Mouse (Mus musculus): Measurements from ENCODE around the gene Mst1.

The Mst1 gene

DNA sequence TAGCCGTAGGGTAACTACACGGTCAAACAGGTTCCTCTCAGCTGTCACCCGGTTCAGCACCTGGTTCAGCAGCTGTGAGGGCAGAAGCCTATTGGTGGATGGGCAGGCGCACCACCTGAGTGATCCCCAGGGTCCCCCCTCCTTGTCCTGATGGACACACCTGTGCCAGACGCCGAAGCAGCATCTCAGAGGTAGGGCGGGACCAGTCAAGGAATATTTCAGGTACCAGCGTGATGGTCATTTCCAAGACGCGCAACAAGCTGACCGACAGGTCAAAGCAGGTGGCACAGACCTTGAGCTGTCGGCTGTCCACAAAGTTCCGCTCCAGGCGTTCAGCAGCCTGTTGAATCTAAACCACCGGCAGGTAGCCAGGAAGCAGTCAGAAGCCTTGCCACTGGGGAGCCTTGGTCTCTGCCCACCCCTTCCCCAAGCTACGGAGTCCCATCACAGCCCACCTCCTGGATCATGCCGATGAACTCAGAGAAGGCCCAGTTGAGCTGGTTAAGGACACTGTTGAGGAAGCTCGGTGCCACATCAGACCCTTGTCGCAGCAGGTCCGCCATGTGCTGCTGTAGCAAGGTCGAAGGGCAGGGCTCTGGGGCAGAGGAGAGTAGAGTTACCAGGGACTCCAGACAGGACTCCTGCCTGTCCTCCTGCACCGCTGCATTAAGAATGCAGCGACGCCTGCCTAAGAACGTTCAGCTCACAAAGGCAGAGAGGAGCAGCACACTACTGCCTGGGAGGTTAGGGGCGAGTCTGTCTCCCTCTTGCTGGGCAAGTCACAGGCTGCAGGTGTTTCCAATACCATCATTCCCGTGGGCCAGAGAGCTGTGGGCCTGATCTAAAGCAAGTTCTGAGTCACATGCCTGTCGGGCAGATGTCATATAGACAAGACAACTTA lies 23.6 kb upstream of the Mst1 start:
- no peak for DNase-seq (ENCODE audit: low read depth, low spot score)

DNA sequence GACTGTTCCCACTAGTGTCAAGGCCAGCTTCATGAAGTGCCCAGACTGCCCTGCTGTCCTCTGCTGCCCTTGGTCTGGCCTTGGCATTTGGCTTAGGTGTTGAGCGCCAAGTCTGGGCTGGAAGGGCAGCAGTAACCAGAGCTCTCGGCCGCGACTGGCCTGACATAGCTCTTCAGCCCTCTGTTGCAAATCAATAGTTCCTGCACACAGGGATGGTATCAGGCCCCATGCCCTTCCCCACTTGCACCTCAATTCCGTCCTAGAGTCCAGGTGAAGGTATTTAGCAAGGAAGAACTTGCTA lies 23.0 kb upstream of the Mst1 start:
- DNase-seq (ENCODE audit: low read depth, low spot score): no peak

DNA sequence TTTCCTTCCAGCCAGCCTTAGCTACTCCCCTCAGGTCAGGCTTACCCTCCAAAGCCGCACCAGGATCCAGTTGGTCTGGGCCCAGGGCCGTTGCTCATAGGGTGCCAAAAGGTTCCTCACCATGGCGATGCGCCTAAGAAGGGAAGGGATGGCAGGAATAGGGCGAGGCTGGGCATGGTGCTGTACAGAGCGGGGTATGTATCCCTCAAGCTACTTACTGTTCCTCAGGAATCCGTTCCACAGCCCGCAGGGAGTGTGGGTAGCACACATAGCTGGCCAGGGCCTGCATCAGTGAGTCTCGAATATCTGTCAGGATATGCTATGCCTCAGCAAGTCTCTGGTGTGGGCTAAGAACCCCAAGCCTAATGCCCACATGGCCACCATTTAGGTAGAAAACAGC lies 21.9 kb upstream of the Mst1 start:
- DNase-seq (ENCODE audit: low read depth, low spot score): no peak

DNA sequence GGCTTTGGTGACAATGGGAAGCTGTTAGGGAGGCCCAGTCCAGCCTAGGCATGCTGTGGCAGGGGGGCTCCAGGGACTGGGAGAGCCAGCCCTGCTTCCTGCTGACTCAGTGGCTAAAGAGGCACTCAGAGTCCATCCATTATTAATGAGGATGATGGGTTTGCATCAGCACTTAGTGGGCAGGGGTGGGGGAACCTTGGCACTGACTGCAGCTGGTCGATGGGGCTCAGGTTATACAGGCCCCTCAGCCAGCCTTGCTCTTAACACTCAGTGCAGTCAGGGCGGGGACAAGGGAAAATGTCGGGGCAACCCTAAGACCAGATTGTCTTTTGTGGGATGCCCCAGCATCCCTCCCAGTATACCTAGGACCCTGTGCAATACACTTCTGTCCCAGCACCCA lies 18.1 kb upstream of the Mst1 start:
- no peak for DNase-seq (ENCODE audit: low read depth, low spot score)

DNA sequence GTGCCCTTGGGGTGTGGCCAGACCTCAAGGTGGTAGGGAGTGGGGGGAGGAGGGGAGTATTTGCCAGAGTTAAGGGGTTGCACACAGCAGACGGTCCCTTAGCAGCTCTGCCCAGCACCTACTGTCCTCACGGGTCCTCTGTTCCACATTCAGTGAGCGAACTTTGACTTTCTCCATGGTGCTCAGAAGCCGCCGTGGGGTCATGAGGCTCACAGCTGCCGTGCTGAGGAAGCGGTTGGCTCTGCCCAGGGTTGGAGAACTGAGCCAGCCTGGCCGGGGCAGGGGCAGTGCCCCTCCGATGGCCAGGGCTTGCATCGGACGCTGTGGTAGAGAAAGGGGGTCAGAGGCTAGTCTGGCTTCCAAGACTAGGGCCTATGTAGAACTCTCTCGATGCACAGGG lies 16.9 kb upstream of the Mst1 start:
- no peak for DNase-seq (ENCODE audit: low read depth, low spot score)

DNA sequence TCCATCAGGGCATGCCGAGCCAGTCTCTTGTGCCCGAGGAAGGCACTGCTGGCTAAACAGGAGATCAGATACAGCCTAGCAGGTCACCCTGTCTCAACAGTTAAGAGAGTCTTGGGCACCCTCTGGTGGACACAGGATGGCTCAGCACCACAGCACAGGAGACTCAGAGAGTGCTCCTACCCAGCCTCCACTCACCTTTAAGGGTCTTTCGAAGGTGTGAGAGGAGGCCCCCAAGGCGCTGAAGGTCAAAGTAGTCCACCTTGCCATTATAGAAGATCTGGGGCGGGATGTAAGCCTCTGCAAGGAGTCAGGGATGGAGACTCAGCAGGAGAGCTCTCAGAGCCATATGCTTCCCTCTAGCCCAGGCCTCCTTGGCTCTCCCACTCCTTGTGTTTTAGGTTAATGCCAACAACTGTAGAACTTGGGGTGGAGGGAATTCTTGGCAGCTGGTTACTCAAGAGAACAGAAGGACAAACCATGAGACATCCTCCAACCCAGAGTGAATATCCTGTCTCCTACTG lies 14.7 kb upstream of the Mst1 start:
- peak; percentile 43 for DNase-seq (ENCODE audit: low read depth, low spot score)

DNA sequence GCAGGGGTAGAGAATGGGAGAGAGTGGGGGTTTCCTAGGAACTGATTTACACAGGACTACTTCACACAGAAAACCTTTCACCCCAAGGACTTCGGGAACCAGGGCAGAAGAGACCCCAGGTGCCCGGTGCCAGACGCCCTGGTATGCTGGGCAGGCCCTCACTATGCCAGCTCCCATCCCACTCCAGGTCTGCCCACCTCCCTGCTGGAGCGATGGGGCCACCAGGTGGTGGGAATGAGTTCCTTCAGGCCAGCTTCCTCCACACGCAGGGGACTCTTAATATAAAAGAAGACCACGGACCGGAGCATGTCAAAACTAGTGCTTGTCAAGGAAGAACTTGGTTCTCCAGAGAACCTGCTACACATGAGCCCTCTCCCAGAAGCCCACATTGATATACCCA lies 13.0 kb upstream of the Mst1 start:
- no peak for DNase-seq (ENCODE audit: low read depth, low spot score)

DNA sequence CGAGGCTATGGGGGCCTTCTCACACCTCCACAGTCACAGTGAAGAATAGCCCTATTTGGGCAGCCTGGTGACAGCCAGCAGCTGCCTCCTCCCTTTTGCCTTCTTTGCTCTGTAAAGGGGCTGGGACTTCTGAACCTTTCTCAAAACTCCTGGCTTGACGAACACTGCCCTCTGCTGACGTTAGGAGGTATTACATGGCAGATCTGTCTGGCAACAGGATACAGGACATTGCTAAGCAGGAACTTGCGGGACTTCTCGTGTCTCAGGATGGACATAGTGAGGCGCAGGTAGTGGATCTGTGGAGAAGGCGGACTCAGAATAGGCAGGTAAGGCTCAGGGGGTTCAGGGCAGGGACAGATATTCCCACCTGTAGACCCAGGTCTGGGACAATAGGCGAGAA lies 12.3 kb upstream of the Mst1 start:
- DNase-seq (ENCODE audit: low read depth, low spot score): peak; percentile 80

DNA sequence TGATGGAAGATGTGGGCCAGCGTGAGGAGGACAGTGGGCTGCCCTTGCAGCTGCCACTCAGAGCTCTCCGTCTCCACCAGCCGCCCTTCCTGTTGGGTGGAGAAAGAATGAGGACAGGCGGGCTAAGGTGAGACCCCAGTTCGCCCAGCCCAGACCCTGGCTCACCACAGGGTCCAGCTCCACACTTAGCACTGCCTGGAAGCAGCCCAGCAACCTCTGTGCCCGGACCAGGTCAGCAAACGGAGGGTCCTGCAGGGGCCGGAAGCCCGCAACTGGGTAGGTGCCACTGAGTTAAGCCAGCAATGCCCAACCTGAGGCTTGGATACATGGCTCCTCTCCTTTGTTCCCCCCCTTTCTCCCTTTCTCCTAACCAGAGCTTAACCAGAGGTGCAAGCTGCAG lies 11.2 kb upstream of the Mst1 start:
- no peak for DNase-seq (ENCODE audit: low read depth, low spot score)

DNA sequence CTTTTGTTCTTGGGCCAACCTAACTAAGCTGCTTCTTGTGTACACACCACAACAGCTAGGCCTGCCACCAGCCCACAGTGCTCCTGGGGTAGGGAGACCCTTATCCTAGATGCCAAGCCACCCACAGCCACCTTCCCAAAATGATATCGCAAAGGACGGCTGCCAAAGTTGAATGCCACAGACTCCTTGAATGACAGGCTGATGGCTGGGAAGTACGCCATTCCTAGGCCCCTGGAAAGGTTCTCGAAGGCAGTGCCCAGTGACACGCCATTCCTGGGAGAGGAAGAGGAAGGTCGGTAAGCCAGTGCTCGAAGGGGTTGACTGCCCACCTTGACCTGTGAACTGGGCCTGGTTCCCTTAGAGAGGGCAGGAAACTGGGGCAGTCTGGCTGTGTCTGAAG lies 10.7 kb upstream of the Mst1 start:
- no peak for DNase-seq (ENCODE audit: low read depth, low spot score)

DNA sequence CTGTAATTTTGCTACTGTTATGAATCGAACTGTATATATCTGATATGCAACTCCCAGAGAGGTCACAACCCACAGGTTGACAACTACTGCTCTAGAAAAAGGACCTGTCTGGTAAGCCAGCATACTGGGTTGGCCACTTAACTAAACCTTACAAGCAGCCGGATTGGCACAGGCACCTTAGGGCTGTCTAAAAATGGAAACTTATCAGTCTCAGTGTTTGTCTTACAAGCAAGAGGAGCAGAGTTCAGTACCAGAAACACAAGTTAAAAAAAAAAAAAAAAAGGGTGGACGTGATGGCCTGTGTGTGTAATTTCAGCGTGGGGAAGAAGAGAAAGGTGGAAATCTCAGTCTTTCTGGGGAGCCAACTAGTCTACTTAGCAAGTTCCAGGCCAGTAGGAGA lies 8.4 kb upstream of the Mst1 start:
- DNase-seq (ENCODE audit: low read depth, low spot score): no peak

DNA sequence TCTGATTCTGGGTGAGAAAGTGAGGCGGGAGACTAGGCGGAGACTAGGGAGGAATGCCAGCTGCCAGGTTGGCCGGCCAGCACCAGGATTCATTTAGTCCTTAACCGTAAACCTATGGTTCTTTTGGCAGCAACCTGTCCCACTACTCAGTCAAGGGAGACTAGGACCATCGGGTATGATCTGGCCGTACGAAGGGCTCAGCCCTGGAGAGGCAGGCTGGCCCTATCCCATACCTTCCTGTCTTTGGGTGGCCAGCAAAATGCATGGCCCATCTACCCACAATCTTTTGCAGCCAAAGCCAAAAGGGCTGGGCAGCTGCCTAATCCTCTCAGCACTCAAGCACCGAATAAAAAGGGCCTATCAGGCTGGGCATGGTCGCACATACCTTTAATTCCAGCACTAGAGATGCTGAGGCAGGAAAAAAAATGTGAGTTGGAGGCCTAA lies 7.7 kb upstream of the Mst1 start:
- no peak for DNase-seq (ENCODE audit: low read depth, low spot score)

DNA sequence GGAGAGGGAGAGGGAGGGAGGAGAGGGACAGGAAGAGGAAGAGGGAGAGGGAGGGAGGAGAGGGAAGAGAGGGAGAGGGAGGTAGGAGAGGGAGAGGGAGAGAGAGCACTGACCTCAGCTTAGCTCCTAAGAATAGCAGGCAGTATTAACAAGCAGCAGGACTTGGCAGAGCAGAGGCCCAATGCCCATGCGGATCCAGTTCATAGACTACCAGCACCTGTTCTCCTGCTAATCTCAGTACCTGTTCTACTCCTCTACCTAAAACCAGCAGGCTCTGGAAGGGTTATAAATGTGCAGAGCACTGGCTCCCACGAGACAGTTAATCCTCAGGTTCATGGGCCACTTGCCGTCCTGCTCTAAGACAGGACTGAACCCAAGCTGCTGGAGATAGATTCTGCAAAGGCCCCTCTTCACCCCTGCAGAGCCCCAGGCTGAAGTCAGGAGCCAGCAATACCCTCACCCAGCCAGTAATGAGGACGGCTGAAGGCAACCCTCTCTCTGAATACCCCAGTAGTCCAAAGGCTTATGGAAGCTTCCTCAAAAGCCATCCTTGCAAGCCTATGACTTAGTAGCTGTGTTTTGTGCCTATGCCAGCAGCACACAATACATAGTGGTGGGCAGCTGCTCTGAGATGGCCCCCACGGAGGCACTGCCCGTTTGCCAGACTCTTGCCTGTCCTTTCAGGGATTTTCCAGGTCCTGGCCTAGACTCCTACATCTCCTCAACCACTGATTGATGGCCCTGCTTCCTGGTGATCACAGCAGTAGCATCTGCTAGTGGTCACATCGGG lies 6.9 kb upstream of the Mst1 start:
- no peak for DNase-seq (ENCODE audit: low read depth, low spot score)

DNA sequence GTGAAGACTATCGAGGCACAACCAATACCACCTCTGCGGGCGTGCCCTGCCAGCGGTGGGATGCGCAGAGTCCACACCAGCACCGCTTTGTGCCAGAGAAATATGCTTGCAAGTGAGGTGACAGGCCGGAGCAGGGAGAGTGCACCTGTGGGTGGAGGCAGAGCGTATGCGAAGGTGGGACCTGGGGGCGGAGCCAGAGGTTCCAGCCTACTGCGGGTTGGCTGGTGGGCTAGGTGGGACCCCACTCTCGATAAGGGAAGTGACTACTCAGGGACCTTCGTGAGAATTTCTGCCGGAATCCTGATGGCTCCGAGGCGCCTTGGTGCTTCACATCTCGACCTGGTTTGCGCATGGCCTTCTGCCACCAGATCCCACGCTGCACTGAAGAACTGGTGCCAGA lies 2.3 kb downstream of the Mst1 start:
- DNase-seq (ENCODE audit: low read depth, low spot score): no peak

DNA sequence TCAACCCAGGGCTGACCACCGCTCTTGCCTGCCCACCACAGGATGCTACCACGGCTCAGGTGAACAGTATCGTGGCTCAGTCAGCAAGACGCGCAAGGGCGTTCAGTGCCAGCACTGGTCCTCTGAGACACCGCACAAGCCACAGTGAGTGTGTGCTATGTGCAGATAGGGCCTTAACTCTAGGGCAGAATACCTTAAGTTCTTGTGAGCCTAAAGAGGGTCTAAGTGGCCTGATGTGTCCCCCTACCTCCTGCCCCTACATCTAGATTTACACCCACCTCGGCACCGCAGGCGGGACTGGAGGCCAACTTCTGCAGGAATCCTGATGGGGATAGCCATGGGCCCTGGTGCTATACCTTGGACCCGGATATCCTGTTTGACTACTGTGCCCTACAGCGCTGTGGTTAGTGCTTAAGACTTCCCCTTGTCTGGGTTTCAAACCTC lies 2.8 kb downstream of the Mst1 start, which contains the start of gene Rnf123:
Rnf123 (minus strand) TSS at position 359 of the 444 bp plus-strand sequence.
- peak; percentile 71 for DNase-seq (ENCODE audit: low read depth, low spot score)

DNA sequence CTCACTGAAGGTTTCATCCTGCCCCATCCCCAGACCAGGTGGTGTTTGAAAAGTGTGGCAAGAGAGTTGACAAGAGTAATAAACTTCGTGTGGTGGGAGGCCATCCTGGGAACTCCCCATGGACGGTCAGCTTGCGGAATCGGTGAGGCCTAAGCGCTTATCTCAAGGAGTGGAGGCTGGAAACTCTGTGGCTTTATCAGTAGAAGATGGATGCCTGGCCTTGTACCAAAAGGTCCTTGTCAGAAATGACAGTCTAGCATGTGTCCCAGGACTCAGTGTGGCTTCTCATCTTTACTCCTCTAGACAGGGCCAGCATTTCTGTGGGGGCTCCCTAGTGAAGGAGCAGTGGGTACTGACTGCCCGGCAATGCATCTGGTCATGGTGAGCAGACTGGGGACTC lies 3.3 kb downstream of the Mst1 start:
- no peak for DNase-seq (ENCODE audit: low read depth, low spot score)

DNA sequence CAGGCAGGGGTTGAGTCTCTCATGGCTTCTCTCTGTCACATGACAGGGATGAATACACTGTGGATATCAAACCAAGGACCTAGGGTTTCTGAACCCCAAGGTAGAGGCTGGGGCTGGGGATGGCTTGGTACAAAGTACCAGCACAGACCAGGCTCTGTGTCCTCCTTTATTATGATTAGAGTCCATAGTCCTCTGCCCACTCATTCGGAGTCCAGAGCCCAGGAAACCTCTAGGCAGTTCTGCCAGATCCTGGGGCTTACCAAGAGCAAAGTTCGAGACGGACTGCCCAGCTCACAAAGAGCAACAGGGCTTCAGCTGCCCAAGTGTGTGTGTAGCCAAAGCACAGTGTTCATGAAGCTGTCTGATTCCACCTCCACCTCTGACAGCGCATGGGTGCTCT lies 5.0 kb downstream of the Mst1 start:
- no peak for DNase-seq (ENCODE audit: low read depth, low spot score)

DNA sequence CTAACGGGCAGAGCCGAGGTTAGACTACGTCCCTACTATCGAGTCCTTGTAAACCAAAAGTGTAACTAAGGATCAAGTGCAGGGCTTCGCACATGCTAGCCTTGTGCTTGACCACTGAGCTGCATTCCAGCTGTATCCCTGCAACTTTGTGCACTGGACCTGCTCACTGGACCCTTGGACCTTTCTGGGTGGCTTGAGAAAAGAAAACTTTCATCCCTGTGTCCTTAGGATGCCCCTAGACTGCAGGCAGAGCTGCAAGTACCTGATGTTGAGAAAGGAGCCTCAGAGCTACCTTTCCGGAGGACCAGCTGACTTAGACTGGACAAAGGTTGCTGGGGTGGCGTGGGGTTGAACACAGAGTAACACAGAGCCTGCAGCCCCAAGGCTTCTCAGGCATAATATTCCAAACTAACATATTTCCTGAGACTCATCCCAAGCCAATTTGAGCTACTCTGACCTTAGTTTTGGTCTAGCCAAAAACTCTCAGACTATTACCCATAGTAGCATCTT lies 10.4 kb downstream of the Mst1 start:
- DNase-seq (ENCODE audit: low read depth, low spot score): no peak

DNA sequence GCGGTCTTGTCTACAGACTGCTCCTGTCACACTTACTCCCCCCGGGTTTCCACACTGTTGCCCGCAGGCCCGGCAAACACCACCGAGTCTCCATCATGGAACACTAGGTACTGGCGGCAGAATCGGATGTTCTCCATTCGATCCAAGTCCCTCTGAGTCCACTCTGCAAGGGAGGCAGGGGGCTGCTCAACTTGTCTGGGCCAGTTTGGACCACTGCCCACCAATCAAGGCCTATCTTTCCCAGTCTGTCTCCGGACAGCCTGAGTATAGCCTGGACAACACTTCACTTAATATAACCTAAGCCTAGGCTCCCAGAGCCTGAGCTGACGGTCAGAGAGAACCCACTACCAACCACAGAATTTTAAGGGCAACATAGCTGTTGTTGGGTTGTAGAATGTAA lies 13.3 kb downstream of the Mst1 start:
- DNase-seq (ENCODE audit: low read depth, low spot score): no peak

DNA sequence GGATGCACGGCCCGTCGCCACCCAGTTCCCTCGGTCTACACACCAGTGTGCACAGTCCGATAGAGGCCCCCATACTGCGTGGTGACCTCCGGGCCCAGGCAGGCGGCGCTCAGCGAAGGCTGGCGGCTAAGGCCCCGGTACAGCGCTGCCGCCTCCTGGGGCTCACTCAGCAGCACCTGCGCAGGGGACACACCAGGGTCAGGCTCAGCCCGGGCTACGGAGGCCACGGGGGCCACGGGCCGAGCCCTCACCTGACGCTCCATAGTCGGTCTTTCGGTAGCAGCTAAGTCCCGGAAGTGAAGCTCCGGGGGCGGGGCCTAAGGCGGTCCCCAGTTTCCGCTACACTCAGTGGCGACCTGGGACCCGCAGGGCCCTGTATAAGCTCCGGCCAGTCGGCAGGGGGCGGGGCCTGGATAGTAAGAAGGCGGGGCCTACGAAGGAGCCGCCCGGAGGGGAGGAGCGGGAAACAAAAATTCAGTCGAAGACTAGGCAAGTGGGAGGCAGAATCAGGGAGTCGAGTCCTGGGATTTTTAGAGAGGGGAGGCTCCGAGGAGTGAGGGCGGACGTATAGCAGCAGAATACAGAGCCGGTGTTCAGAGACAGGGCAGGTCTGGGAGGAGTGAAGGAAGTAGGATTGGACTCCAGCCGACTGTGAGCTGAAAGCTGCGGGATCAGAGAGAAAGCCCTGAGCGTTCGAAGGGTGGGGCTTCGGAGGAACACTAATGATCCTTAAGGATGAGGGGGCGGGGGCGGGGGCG lies 14.1 kb downstream of the Mst1 start, which contains the start of gene Apeh:
Apeh (minus strand) TSS at position 423 of the 758 bp plus-strand sequence.
- DNase-seq (ENCODE audit: low read depth, low spot score): peak; percentile 96

DNA sequence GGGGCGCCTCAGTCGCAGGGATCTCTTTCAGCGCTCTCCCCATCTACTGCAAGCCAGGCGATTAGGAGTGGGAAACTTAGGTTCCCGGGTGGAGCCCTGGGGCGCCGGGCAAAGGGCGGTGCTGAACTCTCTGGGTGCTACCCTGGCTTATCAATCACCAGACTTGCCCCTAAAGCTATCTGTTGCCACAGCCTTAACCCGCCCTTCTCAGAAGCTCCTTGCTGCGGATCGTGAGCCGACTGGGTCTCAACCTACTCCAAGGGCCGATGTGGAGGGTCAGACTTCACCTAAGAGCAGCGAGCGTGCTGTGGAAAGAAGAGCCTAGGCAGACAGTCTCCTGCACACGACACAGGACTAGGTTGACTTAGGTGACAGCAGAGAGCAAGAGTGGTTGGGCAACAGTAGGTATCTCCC lies 14.8 kb downstream of the Mst1 start:
- DNase-seq (ENCODE audit: low read depth, low spot score): peak; percentile 42

DNA sequence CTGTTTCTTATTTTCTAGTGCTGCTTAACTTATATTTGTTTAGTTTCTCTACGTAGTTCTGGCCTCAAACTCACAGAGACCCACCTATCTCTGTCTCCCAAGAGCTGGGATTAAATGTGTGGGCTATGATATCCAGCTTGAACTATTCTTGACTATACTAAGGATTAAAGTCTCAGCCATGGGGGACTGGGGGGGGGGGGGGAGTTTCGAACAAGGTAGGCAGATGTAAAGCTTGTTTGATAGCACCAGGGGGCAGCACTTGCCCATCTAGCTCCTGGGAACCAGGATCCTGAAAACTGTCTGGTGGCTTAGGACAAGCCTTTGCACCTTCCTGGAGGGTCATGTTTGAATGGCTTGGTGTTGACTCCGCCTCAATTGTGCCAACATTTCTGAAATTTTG lies 15.3 kb downstream of the Mst1 start:
- peak; percentile 76 for DNase-seq (ENCODE audit: low read depth, low spot score)

Data from CD4-positive helper T cell, adult 2 months (primary cell).